Mouse (Mus musculus): ENCODE results near the gene 4931414P19Rik. TPM values are rescaled to one million over a fixed set of nuclear protein-coding genes. Genes with fewer than 3 reads are reported as not detected.

4931414P19Rik gene
- total RNA-seq, 2 experiments from 2014 or later: 4.2 to 4.9 TPM

DNA sequence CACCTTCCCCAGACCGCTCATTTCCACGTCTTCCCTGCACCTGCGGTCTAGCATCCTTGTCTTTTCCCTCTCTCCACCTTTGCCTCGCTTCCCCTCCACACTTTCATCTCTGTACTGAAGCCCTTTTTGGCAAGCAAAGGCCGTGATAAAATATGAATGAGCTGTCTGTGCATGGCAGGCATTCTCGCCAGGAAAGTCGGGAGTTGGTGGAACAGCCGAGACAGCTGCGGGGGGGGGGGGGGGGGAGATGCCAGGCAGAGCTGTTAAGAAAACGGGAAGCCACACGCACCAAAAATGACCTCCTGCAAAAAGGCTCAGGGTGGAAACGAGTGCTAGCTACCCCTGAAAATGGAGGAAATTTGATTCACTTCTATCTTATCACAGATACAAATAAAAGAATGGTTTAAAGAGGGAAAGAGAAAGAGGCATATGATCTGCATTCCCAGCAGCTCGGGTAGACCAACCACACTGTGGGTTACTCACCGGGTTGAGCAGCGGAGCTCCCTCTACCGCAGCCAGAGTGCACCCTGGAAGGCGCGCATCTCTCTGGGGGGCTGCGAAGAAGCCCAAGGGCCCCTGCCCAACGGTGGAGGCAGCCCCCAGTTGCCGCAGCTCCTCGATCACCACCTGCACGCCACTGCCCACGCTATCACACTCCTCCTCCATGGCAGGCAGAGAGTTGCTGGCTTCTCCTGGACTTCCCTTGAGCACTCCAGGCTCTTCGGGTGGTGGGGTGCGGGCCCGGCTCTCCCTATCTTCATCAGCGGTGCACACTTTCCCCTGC, 11.0 kb downstream of the 4931414P19Rik start:
- DNase-seq: no peak
- intact Hi-C loops (cut with DNase I): no loop called here

DNA sequence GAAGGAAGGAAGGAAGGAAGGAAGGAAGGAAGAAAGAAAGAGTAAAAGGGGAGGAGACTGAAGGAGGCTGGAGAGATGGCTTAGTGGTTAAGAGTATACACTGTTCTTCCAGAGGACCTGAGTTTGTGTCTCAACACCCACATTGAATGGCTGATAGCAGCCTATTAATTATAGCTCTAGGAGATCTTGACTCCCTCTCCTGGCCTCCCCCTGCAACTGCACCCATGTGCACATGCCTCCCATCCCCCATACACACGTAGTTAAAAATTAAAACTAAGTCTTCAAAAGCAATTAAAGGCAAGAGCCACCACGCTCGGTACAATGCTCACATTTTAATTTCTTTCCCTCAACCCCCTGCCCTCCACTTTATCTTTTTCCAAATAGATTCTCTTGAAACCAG, 11.7 kb downstream of the 4931414P19Rik start:
- DNase-seq: no peak
- intact Hi-C loops (cut with DNase I): no loop called here

DNA sequence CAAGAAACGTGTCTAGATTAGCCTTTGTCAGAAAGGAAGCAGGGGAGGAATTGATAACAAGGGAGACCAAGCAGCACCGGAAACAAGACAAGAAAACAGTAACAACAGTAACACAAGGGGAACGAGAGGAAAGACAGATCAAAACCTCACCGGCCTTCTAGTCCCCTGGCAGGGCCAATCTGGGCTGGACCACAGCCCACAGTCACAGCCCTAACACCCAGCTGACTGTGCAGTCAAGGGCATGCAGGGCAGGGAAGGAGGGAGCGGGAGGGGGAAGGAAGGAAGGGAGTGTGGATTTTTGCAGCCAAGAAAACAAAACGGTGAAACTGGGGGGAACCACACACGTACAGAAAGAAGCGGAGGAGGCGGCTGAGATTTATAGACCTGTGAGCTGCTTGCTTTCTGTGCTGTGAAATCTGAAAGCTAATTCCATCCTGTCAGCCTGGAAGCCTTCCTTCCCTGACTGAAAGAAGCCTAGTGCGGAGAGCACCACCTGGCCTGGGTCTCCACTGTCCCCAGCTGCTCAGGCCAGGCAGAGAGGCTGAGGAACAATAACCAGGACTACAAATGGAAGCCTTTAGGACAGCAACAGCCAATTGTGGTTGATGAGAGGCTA, 13.4 kb downstream of the 4931414P19Rik start:
- peak; percentile 73 to 77 for DNase-seq
- intact Hi-C loops (cut with DNase I): no loop called here

DNA sequence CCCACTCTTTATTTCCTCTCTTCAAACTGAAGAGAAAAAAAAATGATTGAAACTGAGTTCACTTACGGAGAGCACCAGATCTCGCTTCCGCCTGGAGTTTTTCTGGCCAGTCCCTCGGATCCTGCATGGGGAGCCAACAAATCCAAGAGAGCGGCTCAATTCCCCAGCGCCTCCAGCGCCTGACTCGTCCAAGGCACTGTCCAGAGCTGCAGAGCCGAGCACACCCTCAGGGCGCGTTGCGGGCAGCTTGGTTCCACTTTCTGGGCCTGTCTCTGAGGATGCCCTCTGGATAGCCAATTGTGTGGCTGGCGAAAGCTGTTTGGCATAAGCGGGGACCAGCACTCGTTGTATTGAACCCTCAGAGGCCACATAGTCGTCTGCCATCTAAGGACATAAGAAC, 14.7 kb downstream of the 4931414P19Rik start:
- intact Hi-C loops (cut with DNase I): no loop called here
- DNase-seq: no peak

DNA sequence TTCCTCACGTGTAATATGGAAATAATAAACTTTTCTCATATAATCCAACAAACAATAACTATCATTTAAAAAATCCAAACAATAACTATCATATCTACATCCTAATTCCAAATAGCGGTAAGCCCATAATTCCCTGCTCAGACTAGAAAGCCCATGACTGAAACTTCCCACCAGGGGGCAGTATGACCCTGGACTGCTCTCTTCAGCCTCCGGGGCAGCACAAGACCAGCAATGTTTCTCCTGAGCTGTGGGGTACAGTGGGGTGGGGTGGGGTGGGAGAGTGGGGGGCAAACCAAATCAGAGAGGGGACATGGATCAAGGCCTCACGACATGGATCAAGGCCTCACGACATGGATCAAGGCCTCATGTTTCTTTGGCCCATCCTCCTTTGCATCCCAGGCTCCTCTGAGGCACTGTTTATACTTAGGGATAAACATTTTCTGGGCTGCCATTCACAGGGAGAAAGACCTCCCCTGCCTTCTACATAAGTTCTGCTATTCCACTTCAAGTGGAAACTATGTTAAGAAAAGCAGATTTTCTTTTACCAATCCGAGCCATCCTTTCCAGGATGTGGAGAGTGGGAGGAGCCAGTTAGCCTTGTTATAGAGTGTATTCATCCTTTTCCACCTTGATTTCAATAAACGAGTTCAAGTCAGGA, 22.0 kb downstream of the 4931414P19Rik start:
- peak; percentile 72 to 87 for DNase-seq
- intact Hi-C loops (cut with DNase I): loop anchor here (2.0 to 5.0 kb wide), 2 partner anchors 33 to 57 kb away; partner anchors contain the start of genes Cdh24, Gm17606 and Psmb5

DNA sequence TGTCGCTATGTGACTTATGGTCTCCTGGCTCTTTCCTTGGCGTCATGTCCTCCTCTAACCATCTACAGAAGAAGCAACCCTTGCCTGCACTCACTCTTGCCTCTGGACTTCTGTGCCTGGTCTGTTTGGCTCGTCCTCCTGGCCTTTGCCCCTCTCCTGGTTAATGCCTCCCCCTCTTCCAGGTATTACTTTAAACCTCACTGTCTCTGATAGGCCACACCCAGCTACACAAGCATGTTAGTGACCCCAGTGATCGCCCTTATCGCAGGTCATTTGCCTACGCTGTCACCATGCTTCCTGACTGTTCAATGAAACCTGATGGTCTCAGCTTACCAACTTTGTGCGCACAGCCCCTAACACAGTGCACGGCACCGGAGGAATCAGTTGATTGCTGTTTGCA, 23.3 kb downstream of the 4931414P19Rik start:
- DNase-seq: no peak
- intact Hi-C loops (cut with DNase I): loop anchor here (2.0 to 5.0 kb wide), 2 partner anchors 35 to 58 kb away; partner anchors contain the start of genes Cdh24, Gm17606 and Psmb5

DNA sequence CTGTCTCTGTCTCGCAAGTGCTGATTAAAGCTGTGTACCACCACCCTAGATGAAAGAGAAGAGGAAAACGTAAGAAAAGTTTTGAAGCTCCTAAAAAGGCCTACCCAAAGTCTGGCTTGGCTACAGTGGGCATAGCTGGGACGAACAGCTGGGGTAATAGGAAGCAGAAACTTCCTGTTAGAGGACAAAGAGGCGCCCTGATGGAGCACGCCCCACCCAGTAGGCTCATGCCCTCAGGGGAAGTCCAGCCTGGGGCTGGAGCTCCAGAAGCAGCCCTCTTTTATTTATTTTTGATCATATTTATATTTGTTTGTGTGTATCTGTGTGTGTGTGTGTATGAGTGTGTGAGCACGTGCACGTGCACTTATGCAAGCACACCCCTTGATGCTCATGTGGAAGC, 26.2 kb downstream of the 4931414P19Rik start:
- DNase-seq: no peak

DNA sequence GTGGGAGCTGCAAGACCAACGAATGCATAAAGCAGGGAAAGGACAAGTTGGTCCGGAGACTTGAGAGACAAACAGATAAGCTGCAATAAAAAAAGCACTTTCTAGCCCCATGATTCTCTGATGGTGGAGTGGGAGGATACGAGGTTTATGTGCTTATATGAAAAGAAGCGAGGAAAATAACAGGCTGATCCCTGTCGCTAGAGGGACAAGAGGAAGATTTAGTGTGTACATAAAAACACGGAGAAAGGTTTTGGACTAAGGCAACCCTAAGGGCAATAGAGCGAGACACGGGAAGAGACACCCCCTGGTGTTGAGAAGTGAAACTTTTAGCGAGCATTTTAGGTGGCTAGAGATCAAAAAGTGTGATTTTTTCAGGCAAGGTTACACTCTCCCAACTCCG, 27.7 kb downstream of the 4931414P19Rik start:
- intact Hi-C loops (cut with DNase I): loop anchor here (5.0 kb wide), 1 partner anchor 51 kb away; no protein-coding TSS in a partner anchor
- peak in 1 of 2 experiments; percentile 66 for DNase-seq

More for the DNA sequence above, 26.2 kb downstream of the 4931414P19Rik start:
- intact Hi-C loops (cut with DNase I): loop anchor here (5.0 kb wide), 2 partner anchors 38 to 52 kb away; partner anchors contain the start of gene Psmb5

DNA sequence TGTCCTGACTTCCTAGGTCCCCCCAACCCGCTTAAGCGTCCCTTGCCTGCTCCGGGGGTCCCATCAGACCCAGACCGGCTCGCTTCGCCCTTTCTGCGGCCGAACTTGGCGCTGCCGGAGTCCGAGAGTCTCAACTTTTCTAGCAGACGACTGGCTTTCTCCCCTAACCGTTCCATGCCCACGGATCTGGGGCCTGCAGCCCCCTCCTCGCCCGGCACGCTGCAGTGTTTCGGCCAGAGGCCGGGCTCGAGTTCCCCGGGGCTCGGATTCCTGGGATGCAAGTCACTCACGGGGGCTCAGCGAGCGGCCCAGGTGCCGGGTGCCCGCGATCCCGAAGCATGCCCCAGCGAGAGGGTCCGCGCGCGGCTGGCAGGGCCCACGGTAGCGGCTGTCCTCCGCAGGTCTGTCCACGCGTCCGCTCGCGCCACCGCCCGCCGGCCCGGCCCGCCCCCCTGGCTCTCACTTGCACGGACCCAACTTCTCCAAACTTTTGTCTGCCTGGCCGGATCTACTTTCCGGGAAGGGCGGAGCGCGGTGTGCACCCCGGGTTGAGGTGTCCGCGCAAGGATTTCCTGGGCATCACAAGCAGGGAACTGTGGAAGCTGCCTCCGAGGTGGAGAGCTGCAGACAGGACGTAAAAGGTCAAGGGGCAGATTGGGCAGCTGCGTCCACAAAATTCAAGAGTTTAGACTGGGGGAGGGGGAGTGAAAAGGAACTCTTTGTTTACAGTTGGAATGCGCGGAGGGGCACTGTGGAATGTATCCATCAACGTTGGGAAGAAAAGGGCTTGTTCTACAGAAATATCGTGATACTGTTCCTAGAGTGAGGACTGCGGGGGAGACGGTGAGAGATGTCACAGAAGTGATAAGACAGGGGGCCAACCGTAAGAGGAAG, 28.5 kb downstream of the 4931414P19Rik start, which contains the start of gene Ajuba:
Gene Ajuba (minus strand): TSS at position 470 of the 894 bp plus-strand sequence.
- intact Hi-C loops (cut with DNase I): loop anchor here (1.0 to 5.0 kb wide), 2 partner anchors 26 to 50 kb away; no protein-coding TSS in a partner anchor
- peak; percentile 95 for DNase-seq

DNA sequence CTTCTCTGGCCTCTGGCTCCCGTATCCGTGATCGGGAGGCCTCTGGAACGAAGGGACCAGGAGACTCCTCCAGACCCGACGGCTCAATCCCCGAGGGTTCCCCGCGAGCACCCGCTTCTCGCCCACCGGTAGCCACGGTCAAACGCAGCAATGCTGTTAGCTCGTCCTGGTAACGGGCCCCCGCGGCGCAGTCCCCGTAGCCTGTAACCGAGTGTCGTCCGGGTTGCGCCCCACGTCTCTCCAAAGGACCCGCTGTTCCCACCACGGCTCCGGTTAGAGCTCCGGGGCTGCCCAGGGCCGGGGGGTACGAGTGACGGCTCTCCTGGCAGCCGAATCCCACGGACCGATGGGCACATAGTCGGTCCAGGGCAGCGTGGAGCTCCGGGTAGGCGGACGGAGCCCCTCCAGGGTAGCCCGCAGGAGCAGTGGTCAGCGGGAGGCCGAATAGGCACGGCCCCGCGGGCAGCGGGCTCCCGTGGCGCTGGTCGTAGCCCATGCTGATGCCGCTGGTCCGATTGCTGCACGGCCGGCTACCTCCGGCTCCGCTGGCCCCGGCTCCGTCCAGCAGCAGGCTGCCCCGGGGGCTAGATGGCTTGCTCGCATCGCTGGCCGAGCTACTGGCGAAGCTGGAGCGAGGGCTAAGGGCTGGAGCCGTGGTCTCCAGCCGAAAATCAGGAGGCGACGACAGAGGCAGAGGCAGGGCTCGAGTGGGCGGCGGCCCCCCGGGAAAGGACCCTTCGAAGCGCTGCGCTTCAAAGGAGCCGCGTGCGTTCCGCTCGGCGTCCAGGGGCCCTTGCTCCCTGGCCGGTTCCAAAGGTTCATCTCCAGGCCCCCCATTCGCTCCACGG, 29.3 kb downstream of the 4931414P19Rik start:
- intact Hi-C loops (cut with DNase I): loop anchor here (1.0 to 5.0 kb wide), 2 partner anchors 27 to 49 kb away; no protein-coding TSS in a partner anchor

DNA sequence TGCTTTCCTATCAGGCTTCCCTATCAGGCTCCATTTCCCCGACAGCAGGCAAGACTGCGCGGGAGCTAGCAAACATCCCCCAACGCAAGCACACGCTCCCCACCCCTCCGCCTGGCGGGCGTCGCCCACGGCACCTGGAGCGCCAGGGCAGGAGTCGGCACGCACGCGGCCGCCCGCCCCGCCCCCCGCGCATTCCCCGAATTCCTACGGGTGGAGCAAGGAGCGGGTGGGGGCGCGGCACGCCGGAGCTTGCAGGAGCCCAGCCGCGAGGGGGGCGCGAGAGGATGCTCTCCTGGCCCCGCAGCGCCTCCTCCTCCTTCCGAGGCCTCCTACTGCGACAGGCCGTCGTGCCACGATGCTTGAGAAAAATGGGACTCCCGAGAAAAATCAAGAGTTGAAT, 30.2 kb downstream of the 4931414P19Rik start:
- DNase-seq: peak; percentile 77 to 82
- intact Hi-C loops (cut with DNase I): loop anchor here (5.0 kb wide), 1 partner anchor 48 kb away; no protein-coding TSS in a partner anchor

More for the DNA sequence above, 29.3 kb downstream of the 4931414P19Rik start:
- peak; percentile 56 to 61 for DNase-seq

DNA sequence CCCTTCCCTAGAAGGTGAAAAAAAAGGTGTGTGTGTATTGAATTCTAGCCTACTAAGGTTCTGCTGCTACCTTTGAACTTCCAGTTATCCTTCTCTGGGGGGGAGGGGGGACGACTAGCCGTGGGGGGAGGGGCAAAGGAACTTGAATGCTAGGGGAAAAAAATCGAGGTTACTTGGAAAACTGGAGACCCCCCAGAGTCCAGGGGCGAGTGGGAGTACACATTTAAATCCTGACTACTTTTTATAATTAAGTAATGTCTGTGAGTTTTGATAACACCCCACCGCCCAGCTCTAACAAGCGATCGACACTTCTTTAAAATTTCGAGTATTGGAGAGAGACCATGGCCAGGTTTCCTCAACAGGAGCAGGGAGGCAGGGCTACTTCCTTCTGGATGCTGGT, 30.8 kb downstream of the 4931414P19Rik start:
- DNase-seq: no peak
- intact Hi-C loops (cut with DNase I): loop anchor here (5.0 kb wide), 1 partner anchor 48 kb away; no protein-coding TSS in a partner anchor

DNA sequence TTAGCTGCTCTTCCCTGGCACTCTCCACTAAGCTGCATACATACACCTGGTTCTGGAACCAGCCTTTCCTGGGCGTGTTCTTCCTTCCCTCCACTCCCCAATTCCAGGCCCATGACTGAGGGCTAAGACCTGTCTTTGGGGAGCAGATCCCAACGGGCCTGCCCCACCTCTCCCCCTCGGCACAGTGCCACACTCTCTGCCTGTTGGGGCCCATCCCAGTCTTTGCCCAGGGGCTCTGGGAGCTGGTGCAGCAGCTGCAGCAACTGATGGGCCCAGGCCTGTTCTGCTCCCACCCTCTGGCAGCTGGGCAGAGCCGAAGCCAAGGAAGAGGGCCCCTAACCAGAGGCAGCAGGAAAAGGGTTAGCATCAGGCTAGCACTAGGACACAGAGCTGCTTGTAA, 31.5 kb downstream of the 4931414P19Rik start:
- no peak for DNase-seq
- intact Hi-C loops (cut with DNase I): no loop called here

DNA sequence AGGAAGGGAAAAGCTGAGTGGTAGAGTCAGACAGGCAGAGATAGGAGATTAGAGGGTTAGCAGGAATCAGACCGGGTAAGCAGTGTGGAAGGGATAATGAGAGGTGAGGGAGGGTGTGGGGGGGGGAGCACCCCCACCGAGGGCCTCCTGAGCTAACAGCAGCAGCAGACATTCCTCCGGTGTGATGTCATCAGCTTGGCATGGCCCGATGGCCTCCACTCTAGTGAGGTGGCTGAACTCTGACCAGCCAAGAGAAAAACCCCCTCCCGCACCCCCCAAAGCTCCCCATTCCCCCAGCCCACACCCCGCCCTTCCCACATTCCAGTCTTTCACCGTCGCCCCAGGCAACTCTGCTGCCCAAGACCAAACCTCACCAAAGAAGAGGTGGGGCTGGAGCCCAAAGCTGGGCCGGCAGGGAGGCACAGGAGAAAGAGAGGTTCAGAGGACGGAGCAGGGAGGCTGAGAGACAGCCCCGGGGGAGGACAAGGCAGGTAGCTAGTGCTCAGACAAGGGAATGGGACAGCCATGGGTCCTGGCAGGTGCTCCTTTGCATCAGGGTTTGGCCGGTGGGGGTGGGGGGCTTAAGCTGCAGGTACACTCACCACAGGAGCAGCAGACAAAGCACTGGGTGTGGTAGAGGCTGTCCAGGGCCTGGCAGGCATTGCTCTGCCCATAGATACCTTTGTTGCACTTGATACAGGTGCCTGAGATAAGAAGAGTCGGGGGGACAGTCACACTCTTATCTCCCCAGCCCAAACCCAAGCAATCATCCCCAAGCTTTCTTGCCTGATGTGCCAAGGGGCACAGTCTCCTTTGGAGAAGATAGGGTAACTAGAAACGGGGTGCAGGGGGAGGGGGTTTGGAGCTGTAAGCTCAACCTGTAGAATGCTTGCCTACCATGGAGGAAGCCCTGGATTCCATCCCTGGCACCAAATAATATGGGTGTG, 32.7 kb downstream of the 4931414P19Rik start:
- DNase-seq: peak; percentile 66 to 68
- intact Hi-C loops (cut with DNase I): no loop called here

DNA sequence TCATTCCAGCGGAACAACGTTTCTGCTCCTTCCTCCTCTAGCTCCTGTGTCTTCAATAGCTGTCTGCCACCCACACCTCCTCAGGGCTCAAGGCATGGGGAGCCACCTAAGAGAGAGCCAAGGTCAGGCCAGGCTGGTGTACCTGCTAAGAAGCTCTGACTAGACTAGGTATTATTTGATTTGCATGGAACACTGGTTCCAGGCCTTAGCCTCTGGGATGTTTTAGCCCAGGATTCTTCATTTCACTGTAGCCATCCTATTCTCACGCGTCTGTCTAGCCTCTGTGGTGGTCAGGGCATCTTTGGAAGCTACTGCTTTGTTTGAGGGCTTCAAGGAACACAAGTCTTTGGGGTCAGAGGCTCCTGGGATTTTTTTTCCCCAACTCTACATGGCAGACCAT, 33.7 kb downstream of the 4931414P19Rik start:
- DNase-seq: no peak
- intact Hi-C loops (cut with DNase I): no loop called here

DNA sequence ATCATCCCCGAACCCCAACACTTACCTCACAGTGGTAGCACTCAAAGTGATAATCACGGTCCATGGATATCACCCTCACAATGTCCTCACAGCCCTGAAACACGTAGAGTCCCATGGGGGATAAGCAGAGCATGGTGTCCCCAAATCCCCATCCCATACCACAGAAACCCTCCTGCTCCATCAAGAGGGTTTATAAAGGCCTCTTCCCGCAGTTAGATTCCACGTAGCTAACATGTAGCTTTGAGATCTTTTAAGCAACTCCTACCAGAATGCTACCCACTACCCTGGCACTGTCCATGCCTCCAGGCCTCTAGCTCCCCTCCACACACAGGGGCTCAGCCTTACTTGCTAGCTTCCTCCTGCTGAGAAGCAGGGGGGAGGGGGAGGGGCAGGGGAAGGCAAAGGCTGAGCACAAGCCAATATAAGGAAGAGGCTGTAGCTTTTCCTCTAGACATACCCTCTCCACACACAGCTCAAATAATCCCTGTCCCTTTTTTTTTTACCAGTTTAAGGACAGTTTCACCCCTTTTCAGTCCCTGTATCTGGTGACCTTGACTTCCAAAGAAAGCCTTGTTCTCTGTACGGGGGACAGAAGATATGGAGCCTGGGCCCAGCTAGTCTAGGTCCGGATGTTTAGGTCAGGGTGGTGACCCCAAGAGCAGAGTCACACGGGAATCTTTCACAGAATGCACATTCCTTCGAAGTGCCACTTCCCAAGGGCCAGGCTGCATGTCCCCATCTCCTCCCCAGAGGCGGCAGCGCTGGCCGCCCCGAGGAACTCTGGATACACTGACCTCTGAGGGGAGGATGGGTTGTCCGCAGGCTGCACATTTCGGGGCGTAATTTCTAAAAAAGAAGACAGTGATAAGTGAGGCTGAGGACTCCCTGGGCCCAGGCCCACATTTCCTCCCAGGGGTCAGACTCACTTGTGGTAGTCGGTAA, 36.1 kb downstream of the 4931414P19Rik start:
- intact Hi-C loops (cut with DNase I): loop anchor here (1.0 kb wide), 1 partner anchor 72 kb away; the partner anchor contains the start of gene Cdh24
- peak in 1 of 2 experiments; percentile 33 for DNase-seq

Data from heart, postnatal 10 days (tissue).